Mouse (Mus musculus): Measurements from ENCODE around the gene Col16a1.

DNA sequence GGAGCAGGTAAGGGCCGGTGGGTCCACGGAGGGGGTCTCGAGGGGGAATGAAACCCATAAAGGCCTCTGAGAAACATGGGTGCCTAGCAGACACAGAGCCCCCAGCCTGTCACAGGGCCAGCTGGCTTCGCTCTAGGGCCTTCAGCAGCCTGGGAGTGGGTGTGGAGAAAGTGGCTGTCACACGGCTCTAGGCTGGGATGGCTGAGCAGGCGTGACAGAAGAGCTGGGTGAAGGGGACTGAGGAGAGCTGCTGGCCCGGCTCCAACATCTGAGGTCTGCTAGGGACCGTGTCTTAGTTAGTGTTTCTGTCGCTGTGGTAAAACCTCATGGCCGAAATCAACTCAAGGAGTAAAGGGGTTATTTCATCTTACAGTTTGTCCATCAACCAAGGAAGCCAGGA is 45.5 kb upstream of the Col16a1 start:
- no peak for TF ChIP-seq POLR2A (IDR thresholded peaks at IDR 0.05; ENCODE audit: insufficient read depth, low read length)
- no peak for TF ChIP-seq CTCF (IDR thresholded peaks at IDR 0.05; ENCODE audit: low read depth, low read length)
- no peak for TF ChIP-seq EP300 (IDR thresholded peaks at IDR 0.05; ENCODE audit: insufficient read depth, low read depth, low read length)
